Mouse (Mus musculus): Measurements from ENCODE around the gene Ipo13.

Ipo13 gene

DNA sequence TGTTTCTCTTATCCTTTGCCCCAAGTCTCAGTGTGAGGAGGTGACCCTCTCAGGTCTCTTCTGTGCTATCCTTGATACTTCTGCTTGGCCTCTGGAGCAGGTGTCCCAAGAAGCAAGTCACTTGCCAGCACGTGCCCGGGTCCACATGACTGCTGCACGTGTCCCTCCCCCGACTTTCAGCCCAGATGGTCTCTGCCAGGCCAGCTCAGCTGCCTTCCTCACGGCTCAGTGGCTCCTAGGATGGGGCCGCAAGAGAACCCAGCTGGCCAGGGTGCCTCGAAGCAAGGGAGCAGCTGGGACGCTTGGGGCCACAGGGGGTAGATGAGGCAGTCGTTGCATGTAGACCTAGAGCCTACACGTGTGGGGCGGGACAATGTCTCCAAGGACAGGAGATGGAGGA, 69.5 kb downstream of the Ipo13 start:
- peak in 1 of 2 experiments; percentile 21 for DNase-seq (ENCODE audit: low spot score in 2 of 2)

All from right cerebral cortex, postnatal 10 days (tissue).